Mouse (Mus musculus): ENCODE results near the gene Elmo3.

DNA sequence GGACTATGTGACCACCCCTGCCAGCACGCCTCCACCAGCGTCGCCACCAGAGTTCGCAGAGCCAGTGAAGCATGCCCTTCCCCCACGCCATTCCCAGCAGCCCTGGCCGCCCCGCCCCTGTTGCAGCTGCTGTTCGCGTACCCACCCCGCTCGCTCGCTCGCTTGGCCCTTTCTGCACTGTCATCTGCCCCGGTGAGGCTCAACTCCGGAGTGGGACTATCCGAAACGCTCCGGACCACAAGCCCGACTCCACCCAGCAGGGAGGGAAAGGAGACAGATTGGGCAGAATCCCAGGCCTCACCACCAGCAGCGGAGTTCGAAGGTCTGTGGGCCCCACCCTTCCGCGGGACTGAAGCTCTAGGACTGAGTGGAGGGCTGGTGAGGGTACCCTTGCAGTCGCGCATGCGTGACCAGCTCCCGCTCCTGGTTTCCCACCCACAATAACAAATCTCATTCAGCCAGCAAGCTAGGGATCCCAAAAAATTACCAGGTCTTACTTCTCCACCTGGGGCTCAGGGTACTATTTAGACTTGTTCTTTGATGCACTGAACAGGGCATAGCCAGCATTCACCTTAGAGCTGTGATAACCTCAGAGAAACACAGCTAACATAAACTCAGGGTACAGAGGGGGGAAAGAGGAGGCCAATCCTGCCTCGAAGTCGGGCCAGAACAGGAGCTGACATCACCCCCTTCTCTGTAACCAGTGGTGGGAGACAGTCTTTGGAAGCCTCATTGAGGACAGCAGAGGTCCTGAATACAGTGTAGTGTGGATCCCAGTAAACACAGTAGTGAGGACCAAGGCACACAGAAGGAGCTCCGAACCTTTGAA lies 28.9 kb upstream of the Elmo3 start:
- no peak for TF ChIP-seq CTCF (IDR thresholded peaks at IDR 0.05; ENCODE audit: insufficient read depth, low read depth, low read length)
- TF ChIP-seq POLR2A (IDR thresholded peaks at IDR 0.05; ENCODE audit: insufficient read depth, low read depth, low read length), result no peak

Measured in olfactory bulb, adult 2 months (tissue).